Mouse (Mus musculus) liver, embryonic 16.5 days (tissue): ENCODE data around the gene Hcn3. TPM values are rescaled to one million over a fixed set of nuclear protein-coding genes. Genes with fewer than 3 reads are reported as not detected.

Experiments
- ATAC-seq: fragments of 200-750 bp; cut with Nextera tagmentation; 2 replicates; pipeline ENCODE4 v1.8.0; 2017; ENCODE audit warnings: low read depth, mild to moderate bottlenecking, moderate number of reproducible peaks, moderate library complexity
- H3K27ac ChIP-seq: fragments of 300-500 bp; sonication (generic); 2 replicates; pipeline ENCODE4 v1.5.1; 2014; ENCODE audit warnings: mild to moderate bottlenecking, low read length
- H3K27me3 ChIP-seq: fragments of 300-500 bp; sonication (generic); 2 replicates; pipeline ENCODE4 v1.6.1; 2014; ENCODE audit warnings: low read depth, low read length, mixed read lengths; ENCODE audit not compliant: control insufficient read depth, insufficient read depth
- H3K36me3 ChIP-seq: fragments of 300-500 bp; sonication (generic); 2 replicates; pipeline ENCODE4 v1.6.1; 2014; ENCODE audit warnings: mild to moderate bottlenecking; ENCODE audit not compliant: control insufficient read depth, insufficient read depth
- H3K4me1 ChIP-seq: fragments of 300-500 bp; sonication (generic); 2 replicates; pipeline ENCODE4 v1.6.1; 2014; ENCODE audit warnings: low read depth, low read length, mixed read lengths; ENCODE audit not compliant: control insufficient read depth
- H3K4me2 ChIP-seq: fragments of 300-500 bp; sonication (generic); 2 replicates; pipeline ENCODE4 v1.6.1; 2014; ENCODE audit warnings: low read depth, low read length, mixed read lengths
- H3K4me3 ChIP-seq: fragments of 300-500 bp; sonication (generic); 2 replicates; pipeline ENCODE4 v1.5.1; 2014; ENCODE audit warnings: low read depth, mild to moderate bottlenecking, low read length
- H3K9ac ChIP-seq: fragments of 300-500 bp; sonication (generic); 2 replicates; pipeline ENCODE4 v1.6.1; 2014; ENCODE audit warnings: low read depth, low read length
- H3K9me3 ChIP-seq: fragments of 300-500 bp; sonication (generic); replicated peaks from 2 replicates; pipeline ENCODE4 v1.6.1; 2016; ENCODE audit warnings: low read length; ENCODE audit not compliant: control insufficient read depth
- WGBS: fragments of 180-500 bp; shearing (Covaris S2); extraction: QIAGEN DNeasy Blood & Tissue Kit; methylation state at CpG from one replicate; pipeline ENCODE4 v1.1.7; 2014; ENCODE audit not compliant: insufficient replicate concordance; 5-methylcytosine and 5-hydroxymethylcytosine counted together
- polyA plus RNA-seq: library from polyadenylated mRNA; unstranded; fragments of >200 nt; fragmentation: Nextera tagmentation; extraction: Ambion mirVana; gene quantifications from 2 replicates; pipeline ENCODE4 v1.2.1, GENCODE M21; 2015

Hcn3 gene
- polyA plus RNA-seq, 1 experiment from 2014 or later = 0.32 TPM

DNA sequence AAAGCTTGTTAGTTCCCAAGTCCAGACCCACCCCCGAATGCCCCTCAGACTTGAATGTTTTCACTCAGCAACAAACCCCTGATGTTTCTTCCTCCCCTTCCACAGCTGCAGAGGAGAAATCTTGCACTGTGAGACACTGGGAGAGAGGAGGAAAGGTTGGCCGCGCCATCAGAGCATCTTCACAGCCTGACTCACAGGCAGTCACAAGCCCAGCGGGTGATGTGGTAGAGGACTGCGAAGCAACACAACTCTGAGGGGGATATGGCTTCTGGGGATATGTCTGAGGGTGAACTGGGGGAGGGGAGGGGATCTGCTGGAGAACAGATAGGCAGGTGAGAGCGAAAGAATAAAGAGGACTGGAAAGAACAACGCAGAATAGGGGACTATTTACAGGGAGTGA, 1.3 kb downstream of the Hcn3 start:
- Histone ChIP-seq H3K4me2 (no peak overlapping the region), H3K9me3 (no peaks in the 10 kb centered on the region), H3K27me3 (peaks cover 25% of the 10 kb centered on the region), H3K4me1 (peaks cover 13% of the 10 kb centered on the region), H3K27ac (no peak overlapping the region), H3K36me3 (no peaks in the 10 kb centered on the region), H3K9ac (no peak overlapping the region), H3K4me3 (no peak overlapping the region)
- no peak for ATAC-seq
- 16% methylated on average over 7 of the region's 7 CpGs for WGBS

DNA sequence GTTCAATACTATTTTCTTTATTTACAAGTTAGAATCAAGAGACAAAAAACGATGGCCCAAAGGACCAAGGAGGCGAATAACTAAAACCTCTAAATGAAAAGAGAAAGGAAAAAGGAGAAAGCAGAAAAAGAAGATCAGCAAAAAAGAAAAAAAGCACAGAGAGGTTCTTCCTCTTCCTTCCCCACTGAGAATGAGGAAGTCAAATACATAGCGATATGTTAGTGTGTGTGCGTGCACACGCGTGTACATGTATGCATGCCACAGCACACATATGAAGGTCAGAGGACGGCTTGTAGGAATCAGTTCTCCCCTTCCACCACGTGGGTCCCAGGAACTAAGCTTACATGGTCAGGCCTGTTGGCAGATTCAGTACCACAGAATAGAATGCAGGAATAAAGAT, 3.0 kb downstream of the Hcn3 start:
- no peak for ATAC-seq
- no peak overlapping the region for H3K9ac ChIP-seq
- 52% methylated on average over 8 of the region's 8 CpGs for WGBS

DNA sequence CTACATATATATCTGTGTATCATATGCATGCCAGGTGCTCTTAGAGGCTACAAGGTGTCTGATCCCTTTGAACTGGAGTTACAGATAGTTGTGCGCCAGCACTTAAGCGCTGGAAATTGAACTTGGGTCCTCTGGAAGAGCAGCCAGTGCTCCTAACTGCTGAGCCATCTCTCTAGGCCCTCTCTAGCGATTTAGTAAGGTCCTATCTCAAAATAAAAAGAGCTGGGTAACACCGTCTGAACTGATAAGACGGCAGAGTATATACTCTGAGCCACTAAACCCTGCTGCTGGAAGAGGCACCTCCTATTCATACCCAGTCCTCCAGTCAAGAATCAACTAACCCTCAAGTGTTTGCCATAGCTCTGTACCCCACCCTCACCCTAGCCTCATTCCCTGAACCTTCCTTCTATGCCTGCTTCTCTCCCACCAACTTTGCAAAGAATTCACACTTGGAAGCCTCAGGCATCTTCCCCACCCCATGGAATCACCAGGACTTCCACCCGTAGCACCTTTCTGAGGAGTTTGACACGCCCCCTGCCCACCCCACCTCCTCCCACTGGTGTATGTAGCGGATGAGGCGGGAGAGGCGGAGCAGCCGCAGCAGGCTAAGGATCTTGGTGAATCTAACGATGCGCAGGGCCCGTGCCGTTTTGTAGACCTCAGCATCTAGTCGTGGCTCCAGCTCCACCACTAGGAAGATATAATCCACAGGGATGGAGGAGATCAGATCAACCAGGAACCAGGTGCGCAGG, 7.7 kb downstream of the Hcn3 start:
- Histone ChIP-seq H3K9ac (no peak overlapping the region), H3K4me1 (peaks cover 31% of the 10 kb centered on the region), H3K36me3 (no peaks in the 10 kb centered on the region), H3K4me2 (no peak overlapping the region), H3K9me3 (no peaks in the 10 kb centered on the region), H3K27ac (no peak overlapping the region), H3K4me3 (no peak overlapping the region), H3K27me3 (peaks cover 10% of the 10 kb centered on the region)
- no peak for ATAC-seq
- WGBS = 38% methylated on average over 17 of the region's 17 CpGs

More for the DNA sequence above, 3.0 kb downstream of the Hcn3 start:
- Histone ChIP-seq H3K4me1 (peaks cover 20% of the 10 kb centered on the region), H3K9me3 (no peaks in the 10 kb centered on the region), H3K4me2 (no peak overlapping the region), H3K4me3 (no peak overlapping the region), H3K27me3 (peaks cover 25% of the 10 kb centered on the region), H3K36me3 (no peaks in the 10 kb centered on the region), H3K27ac (no peak overlapping the region)

DNA sequence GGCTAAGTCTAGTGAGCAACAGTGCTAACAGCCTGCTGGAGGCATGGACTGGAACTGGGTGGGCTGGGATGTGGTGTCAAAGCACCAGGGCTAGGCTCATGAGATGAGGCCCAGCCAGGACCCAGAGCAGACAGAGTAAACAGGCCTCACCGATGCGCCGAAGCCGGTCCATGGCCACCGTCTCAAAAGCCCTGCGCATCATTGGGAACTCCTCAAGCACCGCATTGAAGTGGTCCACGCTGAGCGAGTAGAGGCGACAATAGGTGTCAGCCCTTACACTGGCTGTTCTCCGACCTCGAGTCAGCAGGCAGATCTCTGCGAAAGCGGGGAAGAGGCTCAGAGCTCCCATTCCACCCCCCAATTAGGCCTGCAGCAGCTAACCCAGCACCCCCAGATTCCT, 11.4 kb downstream of the Hcn3 start:
- 0 out of 2 replicates have a peak overlapping the region, but pooled peaks have one; percentile 73 for H3K4me2 ChIP-seq
- H3K27me3 ChIP-seq = peaks cover 5% of the 10 kb centered on the region
- H3K9ac ChIP-seq = no peak overlapping the region
- H3K9me3 ChIP-seq = no peaks in the 10 kb centered on the region
- H3K4me3 ChIP-seq = no peak overlapping the region
- ATAC-seq = no peak
- H3K27ac ChIP-seq = no peak overlapping the region
- peaks cover 18% of the 10 kb centered on the region for H3K36me3 ChIP-seq
- 67% methylated on average over 14 of the region's 14 CpGs for WGBS
- H3K4me1 ChIP-seq = peaks cover 38% of the 10 kb centered on the region

DNA sequence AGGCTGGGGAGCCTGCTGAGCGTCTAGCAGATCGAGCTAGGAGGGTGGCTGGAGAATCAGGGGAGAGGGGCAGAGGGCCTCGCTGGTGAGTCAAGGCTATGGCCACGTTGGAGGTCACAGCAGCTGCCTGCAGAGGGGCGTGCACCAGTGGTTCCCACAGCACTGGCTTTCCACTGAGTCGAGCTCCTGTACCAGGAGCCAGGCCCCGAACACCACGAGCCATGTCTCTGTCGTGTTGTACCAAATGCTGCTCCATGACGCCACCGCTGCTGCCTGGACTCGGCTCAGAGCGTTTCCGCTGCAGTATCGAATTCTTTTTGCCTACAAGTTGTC, 12.1 kb downstream of the Hcn3 start:
- H3K9me3 ChIP-seq = no peaks in the 10 kb centered on the region
- H3K9ac ChIP-seq = peak overlapping the region; percentile 49
- 10% methylated on average over 15 of the region's 15 CpGs for WGBS
- peaks cover 5% of the 10 kb centered on the region for H3K27me3 ChIP-seq
- ATAC-seq = no peak; the same call in none of the 2 replicates
- H3K27ac ChIP-seq = peak overlapping the region; percentile 67
- peak overlapping the region; percentile 48 for H3K4me3 ChIP-seq
- peaks cover 23% of the 10 kb centered on the region for H3K36me3 ChIP-seq
- peaks cover 38% of the 10 kb centered on the region for H3K4me1 ChIP-seq
- peak overlapping the region; percentile 73 for H3K4me2 ChIP-seq

DNA sequence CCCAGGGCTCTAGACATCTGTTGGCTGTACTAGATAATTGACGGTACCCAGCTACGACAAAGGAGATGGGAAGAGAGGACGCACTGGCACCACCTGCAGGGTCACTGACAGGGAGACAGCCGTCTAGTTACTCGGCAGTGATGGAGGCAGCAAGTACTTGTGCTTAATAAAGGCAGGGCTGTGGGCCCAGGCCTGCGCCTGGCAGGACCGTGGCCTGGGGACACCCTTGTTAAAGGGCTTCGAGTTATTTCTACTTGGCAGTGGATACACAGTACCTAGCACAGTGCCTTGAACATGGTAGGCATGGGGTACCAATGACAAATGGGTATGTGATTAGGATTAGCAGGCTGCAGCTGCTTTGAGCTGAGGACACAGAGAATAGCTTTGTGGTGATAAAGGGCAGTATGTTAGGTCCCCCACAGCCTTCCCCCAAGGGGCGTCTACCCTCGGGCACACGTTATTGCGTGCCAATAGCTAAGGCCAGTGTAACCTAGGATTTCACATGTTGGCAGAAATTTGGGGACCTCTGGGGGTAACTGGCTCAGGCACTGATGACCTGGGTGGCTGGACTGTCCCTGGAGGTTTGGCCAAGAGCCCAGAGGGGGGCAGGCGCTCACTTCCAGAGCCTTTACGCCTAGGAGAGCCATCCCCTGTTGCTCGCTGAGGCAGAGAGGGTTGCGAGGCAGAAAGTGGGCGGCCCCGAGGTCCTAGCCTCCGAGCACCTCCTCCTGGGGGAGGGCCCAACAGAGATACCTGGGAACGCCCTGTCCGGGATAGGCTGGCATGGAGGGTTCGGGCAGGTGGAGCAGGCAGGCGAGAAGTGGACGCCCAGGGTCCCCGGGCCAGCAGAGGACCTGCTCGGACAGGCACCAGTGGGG, 12.7 kb downstream of the Hcn3 start:
- WGBS = 19% methylated on average over 26 of the region's 26 CpGs
- Histone ChIP-seq H3K27ac (peak overlapping the region; percentile 67), H3K27me3 (peaks cover 5% of the 10 kb centered on the region), H3K9ac (peak overlapping the region; percentile 49), H3K4me3 (peak overlapping the region; percentile 48), H3K4me1 (peaks cover 35% of the 10 kb centered on the region), H3K36me3 (peaks cover 29% of the 10 kb centered on the region), H3K4me2 (peak overlapping the region; percentile 73), H3K9me3 (no peaks in the 10 kb centered on the region)
- peak; percentile 92 for ATAC-seq

DNA sequence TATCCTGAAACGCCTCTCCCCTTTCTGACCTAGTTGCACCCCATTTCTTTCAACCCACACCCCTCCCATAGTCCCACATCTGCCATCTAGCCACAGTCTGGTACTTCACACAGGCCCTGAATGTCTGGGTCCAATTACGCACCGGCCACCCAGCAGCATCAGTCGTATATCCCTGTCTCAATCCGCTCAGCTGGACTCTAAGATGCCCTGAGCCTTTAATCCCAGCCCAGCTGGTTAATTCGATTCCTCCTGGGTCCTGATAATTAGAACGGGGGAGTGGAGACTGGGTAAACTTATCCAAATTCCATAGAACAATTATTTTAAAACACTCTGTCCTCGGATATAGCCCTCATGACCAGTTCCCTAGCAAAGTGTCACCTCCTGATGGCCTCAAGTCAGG, 14.4 kb downstream of the Hcn3 start:
- no peak for ATAC-seq
- Histone ChIP-seq H3K27me3 (peaks cover 5% of the 10 kb centered on the region), H3K9me3 (no peaks in the 10 kb centered on the region), H3K9ac (no peak overlapping the region), H3K27ac (no peak overlapping the region), H3K36me3 (peaks cover 43% of the 10 kb centered on the region), H3K4me2 (no peak overlapping the region), H3K4me3 (no peak overlapping the region), H3K4me1 (peaks cover 24% of the 10 kb centered on the region)
- 76% methylated on average over 8 of the region's 8 CpGs for WGBS

DNA sequence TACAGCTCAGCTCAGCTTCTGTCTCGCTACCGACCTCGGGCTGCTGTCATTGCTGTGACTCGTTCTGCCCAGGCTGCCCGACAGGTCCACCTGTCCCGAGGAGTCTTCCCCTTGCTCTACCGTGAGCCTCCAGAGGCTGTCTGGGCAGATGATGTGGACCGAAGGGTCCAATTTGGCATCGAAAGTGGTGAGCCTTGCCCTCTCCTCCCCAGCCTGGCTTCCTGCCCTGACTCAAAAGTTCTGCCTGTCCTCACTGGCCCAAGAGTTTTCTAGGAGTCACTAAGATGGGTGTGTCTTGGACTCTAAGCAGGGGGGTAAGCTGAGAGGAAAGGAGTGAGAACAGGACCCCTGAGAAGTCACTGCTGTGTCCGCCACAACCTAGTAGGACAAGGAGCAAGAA, 15.2 kb downstream of the Hcn3 start:
- WGBS = 77% methylated on average over 10 of the region's 10 CpGs
- Histone ChIP-seq H3K4me2 (no peak overlapping the region), H3K9ac (no peak overlapping the region), H3K4me3 (no peak overlapping the region), H3K27ac (no peak overlapping the region), H3K9me3 (no peaks in the 10 kb centered on the region), H3K4me1 (peaks cover 22% of the 10 kb centered on the region), H3K27me3 (peaks cover under 1% of the 10 kb centered on the region; the same call in 1 of the 2 replicates), H3K36me3 (peaks cover 46% of the 10 kb centered on the region)
- ATAC-seq = no peak

DNA sequence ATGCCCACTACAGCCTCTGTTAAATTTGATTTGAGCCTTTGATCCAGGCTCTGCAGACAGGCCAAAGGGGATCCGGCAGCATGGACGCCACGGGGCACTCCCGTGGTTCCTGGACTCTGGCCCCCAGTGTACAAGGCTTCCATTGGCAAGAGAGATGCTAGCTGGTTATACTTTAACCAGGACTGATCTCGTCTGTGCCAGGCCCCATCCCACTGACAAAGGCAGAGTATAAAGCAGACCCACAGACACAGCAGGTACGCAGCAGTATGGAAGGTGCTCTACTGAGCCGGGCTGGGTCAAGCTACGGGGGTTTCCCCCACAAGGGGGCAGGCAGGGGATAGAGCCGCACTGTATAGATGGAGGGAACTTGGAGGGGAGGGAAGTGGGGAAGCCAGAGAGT, 23.6 kb downstream of the Hcn3 start:
- Histone ChIP-seq H3K27ac (peak overlapping the region; percentile 76), H3K4me3 (peak overlapping the region; percentile 70), H3K36me3 (peaks cover 14% of the 10 kb centered on the region), H3K27me3 (no peaks in the 10 kb centered on the region), H3K9ac (peak overlapping the region; percentile 72), H3K4me1 (peaks cover 62% of the 10 kb centered on the region), H3K4me2 (peak overlapping the region; percentile 70), H3K9me3 (no peaks in the 10 kb centered on the region)
- WGBS = 16% methylated on average over 9 of the region's 9 CpGs
- peak; percentile 60 for ATAC-seq
